Mouse (Mus musculus) monocyte, adult 5-6 weeks (primary cell): ENCODE measurements around the gene Cabp7. TPM values are rescaled to one million over a fixed set of nuclear protein-coding genes. Genes with fewer than 3 reads are reported as not detected.

Source experiments
- ATAC-seq: fragments of 153-309, 156-312 bp; replicated peaks from 2 replicates; pipeline ENCODE4 v1.8.0; 2017; ENCODE audit warnings: mild to moderate bottlenecking; ENCODE audit not compliant: low TSS enrichment, insufficient number of reproducible peaks, severe bottlenecking, poor library complexity, low FRiP score
- total RNA-seq: library from RNA; stranded (forward); fragments of 200-1000, 200-491, 200-594 nt; gene quantifications from 3 replicates; pipeline ENCODE4 v1.2.3, GENCODE M21; 2017

Gene Cabp7
- 0.85 TPM in 1 of 3 replicates, not detected in the others for total RNA-seq

DNA sequence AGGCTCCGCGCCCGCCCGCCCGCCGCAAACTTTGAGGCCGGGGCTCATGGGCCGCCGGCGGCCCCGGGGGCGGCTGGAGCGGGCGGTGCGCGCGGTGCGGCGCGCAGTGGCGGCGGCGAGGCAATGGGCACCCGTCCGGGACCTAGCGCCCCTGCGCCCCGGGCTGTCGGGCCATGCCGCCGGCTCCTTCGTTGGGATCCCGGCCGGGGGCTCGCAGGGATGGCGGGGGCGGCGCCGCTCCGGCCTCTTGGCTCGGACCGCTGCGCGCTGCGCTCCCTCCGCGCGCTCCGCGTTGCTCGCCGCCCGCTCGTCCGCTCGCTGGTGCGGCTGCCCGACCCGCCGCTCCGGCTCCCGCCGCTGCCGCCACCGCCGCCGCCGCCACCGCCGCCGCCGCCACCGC is at the start of gene Cabp7:
Cabp7 (minus strand) TSS at position 46 of the 400 bp plus-strand sequence.
- no peak for ATAC-seq

DNA sequence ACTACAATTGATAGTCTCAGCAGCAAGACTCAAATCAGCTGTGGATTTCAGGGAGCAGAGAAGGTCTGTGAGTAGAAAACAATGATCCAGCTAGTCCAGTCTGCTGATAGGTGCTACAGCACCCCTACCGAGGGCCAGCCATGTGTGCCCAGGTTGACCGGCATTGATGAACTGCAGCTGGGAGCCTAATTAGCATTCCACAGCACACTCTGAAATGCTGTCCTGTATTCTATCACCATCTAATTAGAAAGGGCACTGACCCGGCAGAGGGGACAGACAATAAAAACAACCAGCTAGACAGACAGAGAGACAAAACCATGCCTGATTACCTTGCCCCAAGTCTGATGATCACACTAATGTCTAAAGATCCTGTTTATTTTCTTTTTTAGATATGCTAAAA is 46.4 kb upstream of the Cabp7 start:
- ATAC-seq, result no peak

DNA sequence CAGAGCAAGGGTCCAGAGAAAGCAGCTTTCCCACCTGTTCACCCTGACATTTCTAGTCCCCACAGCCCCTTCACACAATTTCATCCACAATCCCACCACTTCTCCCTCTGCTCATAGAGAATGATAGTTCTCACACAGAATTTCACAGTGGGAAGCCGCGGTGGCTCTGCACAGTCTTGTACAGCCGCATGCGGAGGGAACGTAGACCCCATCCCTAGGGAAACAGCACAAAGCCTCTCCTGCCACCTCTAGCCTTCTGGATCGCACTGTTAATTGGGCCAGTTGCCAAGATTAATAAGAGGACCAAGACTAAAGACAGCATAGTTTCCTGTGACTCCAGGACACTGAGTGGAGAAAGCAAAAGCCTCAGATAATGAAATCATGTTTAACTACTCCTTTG is 45.0 kb upstream of the Cabp7 start:
- ATAC-seq, result no peak

DNA sequence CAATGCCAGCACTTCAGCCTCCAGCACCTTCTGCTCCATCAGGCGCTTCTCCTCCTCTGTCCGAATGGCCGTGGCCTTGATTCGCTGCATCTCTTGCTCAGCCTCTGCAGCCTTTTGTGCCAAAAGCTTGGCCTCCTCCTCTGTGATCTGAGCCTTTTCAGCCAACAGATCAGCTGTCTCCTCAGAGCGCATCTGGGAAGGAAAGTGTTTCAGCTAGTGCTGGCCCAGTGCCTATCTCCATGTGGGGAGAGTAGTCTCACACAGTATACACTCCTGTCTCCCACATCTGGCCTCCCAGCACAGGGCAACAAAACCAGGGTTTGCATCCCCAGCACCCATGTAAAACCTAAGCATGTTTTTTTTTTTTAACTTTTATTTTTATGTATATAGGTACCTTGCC is 43.1 kb upstream of the Cabp7 start:
- no peak for ATAC-seq

DNA sequence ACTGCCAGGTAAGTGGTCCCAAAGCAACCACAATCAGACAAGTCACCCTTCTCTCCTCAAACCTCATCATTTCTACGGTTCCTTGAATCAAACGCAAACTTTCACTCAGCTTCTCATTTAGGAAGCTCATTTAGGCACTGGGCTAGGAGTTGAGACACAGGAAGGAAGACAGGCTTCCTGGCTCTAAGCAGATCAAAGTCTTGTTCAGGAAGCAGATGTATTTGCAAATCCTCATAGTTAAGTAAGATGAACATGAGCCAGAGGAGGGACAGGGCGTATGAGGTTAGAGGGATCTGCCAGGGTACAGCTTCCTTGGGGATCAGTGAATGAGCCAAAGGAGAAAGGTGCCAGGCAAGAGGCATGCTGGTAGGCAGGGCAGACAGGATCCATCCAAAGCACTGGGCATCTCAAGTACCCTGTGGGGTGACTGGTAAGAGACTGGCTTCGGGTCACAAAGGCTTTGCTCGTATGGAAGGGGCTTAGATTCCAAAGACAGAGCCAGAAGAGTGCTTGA is 38.1 kb upstream of the Cabp7 start:
- no peak; the same call in 1 of the 2 replicates for ATAC-seq

DNA sequence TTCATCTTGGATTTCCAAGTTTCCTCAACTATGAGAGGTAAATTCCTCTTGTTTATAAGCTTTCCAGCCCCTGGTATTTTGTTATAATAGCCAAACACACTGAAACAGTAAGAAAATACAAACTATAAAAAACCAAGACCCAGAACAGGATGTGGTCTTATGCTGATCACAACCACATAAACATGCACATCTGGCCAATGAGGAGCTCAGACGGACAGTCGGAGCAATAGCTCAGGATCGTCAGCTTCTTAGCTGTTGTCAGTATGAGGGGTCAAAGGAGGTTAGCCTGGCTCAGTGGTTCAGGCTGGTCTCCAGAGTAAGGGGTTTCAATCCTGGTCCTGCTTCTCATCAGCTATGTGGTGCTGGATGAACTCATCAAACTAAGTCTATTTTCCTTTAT is 36.5 kb upstream of the Cabp7 start:
- ATAC-seq, result no peak

DNA sequence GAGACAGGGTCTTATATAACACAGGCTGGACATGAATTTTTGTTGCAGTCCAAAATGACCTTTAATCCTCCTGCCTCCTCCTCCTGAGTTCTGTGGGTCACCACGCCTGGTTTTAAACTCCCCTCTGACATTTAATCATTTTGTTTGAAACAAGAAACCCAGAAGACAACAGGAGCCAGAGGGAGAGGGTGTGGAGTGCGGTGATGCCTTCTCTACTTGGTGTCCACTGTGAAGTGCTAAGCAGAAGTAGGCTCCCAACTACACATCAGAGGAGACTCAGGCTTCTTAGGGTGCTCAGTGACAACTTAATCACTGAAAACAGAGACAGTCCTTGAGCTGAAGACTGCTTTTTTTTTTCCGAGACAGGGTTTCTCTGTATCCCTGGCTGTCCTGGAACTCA is 34.3 kb upstream of the Cabp7 start:
- ATAC-seq, result no peak

DNA sequence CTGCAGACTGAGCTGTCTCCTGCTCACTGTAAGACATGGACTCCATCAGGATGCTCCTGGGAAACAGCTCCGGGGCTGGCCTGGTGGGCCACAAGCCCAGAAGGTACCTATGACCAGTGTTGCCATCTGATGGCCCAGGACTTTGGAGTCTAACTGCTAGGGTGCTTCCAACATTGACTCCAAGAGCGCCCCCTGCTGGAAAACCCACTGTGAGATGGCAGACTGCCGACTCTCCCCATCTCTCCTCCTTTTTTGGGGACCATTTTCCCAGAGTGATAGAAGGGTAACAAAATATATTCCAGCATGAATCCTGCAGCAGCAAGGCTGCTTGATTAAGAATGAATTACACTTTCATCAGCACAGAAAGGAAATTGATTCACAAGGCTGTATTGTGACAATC is 26.3 kb upstream of the Cabp7 start:
- no peak for ATAC-seq

DNA sequence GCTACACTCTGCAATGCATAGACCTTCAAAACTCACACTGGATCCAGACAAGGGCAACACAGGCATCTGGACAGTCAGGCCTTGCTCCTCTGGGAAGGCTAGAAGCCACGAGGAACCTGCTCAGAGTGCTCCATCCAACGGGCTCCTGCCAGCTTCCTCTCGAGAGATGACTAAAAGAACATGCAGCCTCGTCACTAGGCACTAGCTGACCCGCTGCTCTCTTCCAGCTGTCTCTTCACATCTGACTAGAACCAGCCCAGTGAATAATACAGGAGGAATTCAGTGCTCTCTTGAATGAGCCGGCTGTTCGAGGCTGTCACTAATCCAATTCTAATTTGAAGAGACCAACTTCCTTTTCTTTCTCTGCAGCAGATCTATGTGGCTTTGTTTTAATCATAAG is 25.2 kb upstream of the Cabp7 start:
- no peak for ATAC-seq

DNA sequence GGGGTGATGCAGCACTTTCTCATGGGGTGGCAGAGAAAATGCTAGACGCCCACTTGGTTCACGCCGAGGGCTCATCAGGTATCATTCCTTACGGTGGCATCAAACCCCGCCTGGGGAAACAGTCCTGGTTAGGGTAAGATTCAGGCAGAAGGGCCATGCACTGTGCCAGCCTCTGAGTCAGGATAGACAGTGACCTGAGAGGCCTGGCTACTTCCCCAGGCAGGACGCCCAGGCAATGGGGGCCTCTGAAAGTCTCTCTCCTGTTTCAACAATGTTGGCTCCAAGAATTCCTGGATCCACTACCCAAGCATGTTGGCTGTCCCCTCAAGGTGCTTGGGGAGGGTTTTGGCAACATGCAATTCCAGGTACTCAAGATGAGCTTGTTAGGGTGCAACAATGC is 23.3 kb upstream of the Cabp7 start:
- no peak for ATAC-seq

DNA sequence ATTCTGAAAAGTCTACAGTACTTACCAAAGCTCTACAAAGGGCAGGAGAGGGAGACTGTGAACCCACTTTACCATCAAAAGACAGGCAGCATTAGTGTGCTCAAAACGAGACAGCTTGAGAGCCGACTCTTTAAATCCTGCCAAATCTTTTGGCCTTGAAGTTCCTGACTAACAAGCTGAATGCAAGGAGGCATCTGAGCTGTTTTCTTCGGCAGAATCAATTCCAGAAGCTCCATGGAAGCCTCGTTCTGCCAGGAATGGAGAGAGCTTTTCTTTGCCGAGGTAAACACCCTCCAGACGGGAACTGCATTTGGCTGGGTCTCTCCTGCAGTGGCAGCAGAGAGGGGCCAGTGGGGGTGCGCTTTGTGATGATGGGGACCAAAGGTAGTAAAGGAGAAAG is 22.7 kb upstream of the Cabp7 start:
- no peak for ATAC-seq

DNA sequence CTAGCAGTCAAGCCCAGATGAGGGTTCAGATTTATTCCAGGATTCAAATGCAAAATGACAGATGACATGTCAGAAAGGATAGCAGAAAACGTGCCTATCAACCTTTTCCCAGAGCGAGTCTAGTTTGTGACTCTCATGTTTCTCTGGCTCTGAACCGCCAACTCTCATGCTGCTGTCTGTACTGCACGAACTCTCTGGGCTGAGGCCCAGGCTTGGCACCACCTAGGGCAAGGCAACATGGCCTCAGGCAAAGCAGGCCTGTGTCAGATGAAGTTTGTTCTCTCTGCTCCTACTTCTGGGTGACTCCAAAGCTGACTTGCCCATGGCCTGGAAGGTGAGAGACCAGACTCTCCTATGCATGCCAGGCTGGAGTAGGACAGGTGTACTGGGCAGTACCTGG is 21.8 kb upstream of the Cabp7 start:
- no peak for ATAC-seq

DNA sequence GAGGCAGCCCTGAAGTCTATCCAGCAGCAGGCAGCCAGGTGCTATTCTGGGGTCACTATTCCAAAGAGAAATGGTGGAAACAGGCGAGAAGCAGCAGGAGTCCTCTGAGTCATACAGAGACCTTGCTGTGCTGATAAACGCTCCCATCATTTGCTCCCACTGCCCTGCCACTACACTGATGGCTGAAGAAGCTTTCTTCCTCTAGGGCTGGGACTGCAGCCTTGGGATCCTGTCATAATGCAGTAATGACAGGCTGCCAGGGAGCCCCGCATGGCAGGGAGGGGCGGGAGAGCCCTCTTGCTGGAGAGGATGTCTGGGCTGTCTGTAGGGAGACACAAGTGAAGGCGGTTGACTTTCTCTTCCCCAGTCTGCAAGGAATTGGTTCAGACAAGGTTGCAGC is 17.9 kb upstream of the Cabp7 start:
- ATAC-seq, result no peak

DNA sequence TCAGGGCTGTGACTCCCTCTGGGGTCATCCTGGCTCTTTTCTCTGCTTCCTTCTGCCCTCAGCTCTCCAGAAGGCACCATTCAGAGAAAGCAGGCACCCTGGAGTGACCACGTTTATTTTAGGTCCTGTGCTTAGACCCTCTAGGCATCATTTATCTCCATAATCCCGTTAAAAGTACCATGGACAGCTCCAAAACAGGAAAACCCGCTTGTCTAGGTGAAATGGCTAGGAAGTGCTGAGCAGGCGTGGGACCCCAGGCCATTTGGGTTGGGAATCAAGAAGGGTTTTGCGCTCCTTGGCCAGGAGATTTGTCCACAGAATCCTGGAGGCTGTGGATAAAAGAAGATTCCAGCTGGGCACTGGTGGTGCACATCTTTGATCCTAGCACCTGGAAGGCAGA is 17.1 kb upstream of the Cabp7 start:
- no peak for ATAC-seq

DNA sequence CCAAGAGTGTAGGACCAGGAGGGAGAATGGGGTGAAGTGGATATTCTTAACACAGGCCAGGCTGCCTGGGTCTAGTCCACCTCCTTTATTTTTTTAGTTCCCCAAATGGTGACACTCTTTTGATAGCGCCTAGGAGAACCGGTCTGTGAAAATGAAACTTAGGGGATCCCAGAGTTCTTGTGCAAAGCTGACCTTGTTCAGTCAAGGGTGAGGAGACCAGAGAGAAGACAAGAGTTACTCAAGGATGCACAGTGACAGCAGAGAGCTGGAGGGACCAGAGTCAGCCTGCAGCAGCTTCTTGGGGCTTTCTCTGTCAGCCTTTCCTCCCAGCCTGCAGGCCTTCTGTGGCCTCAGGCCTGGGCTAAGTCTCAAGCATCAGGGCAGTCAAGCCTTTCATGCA is 15.9 kb upstream of the Cabp7 start:
- ATAC-seq, result no peak

DNA sequence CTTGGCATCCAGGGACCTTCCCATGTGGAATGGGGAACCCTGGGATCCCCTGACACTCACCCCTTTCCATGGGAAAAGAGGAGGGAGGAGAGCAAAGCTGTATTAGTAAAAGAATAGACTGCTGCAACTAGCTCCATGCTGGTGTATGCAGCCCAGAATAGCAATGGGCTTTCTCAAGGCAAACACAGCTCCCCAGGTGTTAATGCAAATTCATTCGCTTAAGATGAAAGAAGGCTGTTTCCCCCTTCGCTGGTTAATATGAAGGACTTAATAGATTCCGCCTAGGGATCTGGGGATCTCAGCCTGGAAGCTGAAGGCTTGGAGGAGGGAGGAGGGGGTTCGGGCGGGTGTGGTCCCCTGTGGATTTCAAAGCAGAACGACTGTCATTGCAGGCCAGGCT is 15.4 kb upstream of the Cabp7 start:
- no peak for ATAC-seq

DNA sequence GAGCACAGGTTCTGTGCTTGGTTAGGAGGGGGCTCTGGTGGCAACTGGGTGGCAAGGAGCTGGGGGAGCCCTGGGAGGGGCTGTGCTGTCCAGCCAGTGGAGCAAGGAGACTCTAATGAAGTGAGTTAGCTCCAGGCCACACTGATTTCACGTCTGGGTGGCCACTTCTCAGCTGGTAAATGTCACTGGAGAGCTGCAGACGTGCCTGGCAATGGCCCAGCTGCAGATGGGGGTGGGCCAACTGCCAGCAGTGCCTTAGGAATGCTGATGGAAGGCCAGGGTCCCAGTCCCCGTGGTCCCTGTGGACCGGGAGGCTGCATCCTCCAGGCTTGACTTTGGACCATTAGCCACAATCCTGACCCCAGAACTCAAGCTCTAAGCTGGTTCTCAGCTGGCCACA is 13.9 kb upstream of the Cabp7 start:
- ATAC-seq, result no peak

DNA sequence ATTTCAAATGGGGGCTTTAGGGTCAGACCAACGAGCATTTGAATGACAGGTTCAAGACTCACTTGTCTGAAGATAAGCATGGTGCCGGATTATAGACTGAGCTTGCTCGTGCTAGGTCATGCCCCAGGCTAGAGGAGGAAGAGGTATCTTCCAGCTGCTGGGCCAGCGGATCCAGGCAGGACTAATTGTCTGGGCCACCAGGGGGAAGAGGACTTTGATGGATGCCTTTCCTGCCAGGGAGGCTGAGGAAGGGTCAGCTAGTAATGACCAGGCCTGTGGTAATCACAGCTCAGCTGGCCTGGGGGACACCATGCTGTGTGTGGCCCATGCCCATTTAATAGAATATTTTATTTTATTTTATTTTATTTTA is 11.2 kb upstream of the Cabp7 start:
- no peak for ATAC-seq

DNA sequence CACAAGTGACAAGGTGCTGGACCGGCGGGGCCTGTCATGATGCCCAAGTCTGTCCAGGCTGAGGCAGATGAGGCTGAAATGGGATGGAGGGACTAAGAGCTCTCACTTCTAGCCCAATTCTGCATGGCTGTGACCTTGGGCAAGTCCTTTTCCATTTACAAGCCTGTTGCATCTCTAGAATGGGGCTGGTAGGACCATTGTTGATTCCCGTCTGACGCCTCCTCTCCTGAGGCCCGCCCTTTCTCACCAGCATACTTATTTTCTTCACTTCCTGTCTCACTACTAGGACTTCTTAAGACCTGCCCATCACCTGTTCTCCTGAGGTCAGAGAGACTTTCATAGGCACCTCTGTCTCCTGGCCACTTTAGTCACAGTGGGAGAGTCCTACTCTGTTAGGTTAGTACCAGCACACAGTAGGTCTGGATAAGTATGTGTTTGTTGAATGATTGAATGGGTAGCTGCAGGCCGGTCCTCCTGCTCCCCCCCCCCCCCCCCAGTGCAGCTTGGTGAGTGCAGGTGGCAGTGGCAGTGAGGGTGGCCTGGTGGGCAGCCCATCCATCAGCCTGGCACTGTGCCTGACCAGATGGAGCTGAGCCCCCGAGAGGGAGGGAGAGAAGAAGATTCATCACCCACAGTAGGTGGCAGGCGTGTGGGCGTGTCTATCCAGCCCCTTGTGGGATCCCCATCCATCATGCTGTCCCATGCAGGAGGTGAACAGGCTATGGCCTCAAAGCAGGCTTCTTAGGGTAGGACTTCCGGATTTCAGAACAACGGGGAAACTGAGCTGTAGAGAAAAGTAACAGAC is 10.6 kb upstream of the Cabp7 start:
- no peak for ATAC-seq

DNA sequence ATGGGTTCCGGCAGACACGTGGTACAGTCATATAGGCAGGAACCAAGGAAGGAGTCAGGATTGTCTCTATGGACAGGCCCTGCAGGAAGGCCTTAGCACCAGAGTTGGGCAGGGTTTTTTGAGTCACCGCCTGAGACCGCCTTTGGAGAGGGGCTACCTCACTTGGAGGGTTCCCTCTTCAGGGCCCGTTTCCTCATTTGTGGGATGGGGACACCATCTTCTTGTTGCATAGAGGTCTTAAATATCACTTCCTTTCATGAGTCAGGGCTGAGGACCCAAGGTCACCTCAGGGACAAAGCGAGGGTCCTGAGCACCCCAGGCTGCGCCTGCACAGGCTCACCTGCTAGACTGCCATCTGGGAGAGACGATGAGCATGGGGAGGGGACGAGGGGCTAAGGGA is 9.9 kb upstream of the Cabp7 start:
- ATAC-seq, result no peak

DNA sequence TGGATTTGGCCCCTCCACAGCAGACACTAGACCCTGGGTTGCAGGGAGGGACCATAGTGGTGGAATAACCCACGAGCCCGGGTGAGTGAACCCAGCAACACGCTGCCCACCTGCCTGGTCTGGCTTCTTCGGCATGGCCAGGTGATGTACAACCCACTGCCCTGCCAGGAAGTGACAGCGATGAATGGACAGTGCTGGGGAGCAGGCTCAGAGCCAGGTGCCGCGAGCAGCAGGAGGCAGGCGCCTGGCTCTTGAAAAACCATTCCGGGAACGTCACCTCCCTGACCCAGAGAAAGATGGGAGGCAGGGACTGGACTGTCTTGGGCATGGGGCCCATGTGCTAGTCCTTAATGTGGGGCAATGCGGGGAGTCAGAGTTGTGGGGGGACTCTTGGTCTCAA is 8.3 kb upstream of the Cabp7 start:
- ATAC-seq, result no peak
